Mouse (Mus musculus) retina, postnatal 1 day (tissue): ENCODE measurements around the gene Dimt1.
"Not testable (repeated sequence)": the region's sequence is repeated elsewhere in the genome, so short reads cannot be mapped to it uniquely, and the experiment has no call there.

ENCODE experiments used
- DNase-seq: peaks from one replicate; pipeline ENCODE4 v3.0.0-alpha.2; 2012

Dimt1 gene

GRCm38 (mm10) chr13:106996891-106997290 is 50.0 kb downstream of the Dimt1 start:
- no peak for DNase-seq

- not testable (repeated sequence) for DNase-seq
These were observed 50.6 kb downstream of the Dimt1 start for GRCm38 (mm10) chr13:106997557-106997956.

- no peak for DNase-seq
These were observed 51.1 kb downstream of the Dimt1 start for GRCm38 (mm10) chr13:106998026-106998425.

GRCm38 (mm10) chr13:106998671-106999070 is 51.7 kb downstream of the Dimt1 start:
- no peak for DNase-seq

GRCm38 (mm10) chr13:107003211-107003610 is 56.3 kb downstream of the Dimt1 start:
- DNase-seq, result no peak

GRCm38 (mm10) chr13:107008174-107008573 is 61.2 kb downstream of the Dimt1 start:
- DNase-seq, result no peak
